Mouse (Mus musculus): ENCODE data around the gene Adam12. TPM values are rescaled to one million over a fixed set of nuclear protein-coding genes. Genes with fewer than 3 reads are reported as not detected.

Adam12 gene
- total and polyA plus RNA-seq, 2 experiments = 0.28 TPM

DNA sequence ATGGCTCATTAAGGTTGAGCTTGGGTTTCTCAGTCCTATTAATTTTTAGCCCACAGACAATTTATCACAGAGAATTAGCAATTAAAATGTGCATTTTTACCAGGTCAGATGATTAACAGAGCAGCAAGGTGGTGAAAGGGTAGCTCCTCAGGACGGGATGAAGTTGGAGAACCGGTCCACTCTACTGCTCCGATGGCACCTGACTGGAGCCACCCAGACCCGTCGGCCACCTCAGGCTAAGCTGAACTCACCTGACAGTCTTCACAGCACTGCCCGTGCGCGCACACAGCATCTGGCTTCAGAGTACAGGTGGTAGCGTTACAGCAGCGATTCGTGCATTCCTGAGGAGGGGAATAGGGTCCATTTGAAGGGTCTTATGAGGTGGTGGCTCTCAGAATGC lies 300.5 kb downstream of the Adam12 start:
- H3K27me3 ChIP-seq (ENCODE audit: control insufficient read depth, insufficient read depth, low read length) = no peaks in the 10 kb centered on the region
- H3K4me3 ChIP-seq (ENCODE audit: insufficient read depth, low read depth, low read length) = no peak overlapping the region
- H3K36me3 ChIP-seq (ENCODE audit: control insufficient read depth, insufficient read depth, low read length) = no peaks in the 10 kb centered on the region
- H3K79me2 ChIP-seq (ENCODE audit: control insufficient read depth, insufficient read depth, low read length) = no peaks in the 10 kb centered on the region
- no peak for DNase-seq (ENCODE audit: extremely low read depth, low read depth, low spot score)
- 93% methylated on average over 11 of the region's 11 CpGs for WGBS
- TF ChIP-seq CTCF (IDR thresholded peaks at IDR 0.05; ENCODE audit: low read depth, low read length) = no peak
- TF ChIP-seq POLR2A (IDR thresholded peaks at IDR 0.05; ENCODE audit: extremely low read depth, insufficient read depth, low read length) = no peak
- no peak overlapping the region for H3K9ac ChIP-seq (ENCODE audit: low read depth, low read length)
- no peak overlapping the region for H3K27ac ChIP-seq (replicated peaks; ENCODE audit: insufficient read depth, low read depth, low read length)
- no peaks in the 10 kb centered on the region for H3K4me1 ChIP-seq (ENCODE audit: control insufficient read depth, insufficient read depth, low read length)

DNA sequence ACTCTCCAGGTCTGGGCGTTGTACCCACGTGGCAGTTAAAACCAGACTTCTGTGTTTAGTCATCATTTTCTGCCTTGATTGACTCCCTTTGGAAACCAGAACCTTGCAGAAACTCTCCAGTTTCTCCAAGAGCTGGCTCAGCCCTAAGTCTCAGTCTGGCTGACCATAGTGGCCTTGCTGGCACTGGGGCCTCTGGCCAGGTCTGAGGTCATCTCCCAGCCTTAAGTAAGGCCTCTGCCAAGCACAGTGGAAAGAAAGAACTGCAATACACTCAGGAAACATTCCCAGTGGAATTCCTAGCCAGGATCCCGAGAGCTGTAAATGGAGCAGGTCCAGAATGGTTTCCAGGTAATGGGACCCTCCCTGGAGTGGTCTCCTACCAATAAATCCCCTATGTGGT lies 303.0 kb downstream of the Adam12 start:
- 86% methylated on average over 3 of the region's 3 CpGs for whole genome bisulfite sequencing

DNA sequence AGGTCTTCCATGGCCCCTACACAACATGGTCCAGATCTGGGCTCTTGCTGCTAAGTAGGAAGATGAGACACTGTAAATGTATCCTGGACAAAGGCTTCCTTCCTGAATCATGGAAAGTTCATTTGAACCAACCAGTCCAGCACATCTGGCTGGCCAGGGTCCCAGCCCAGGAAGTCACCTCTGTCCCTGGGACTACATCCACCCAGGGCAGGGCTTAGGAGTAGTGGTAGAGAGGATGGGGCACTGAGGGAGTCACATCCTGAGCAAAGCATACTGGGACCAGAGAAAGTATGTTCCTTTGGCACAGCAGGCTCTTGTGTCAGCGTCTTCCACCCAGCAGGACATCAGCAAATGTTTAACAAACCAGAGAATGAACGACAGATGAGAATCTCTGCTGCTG lies 306.2 kb downstream of the Adam12 start:
- Histone ChIP-seq H3K4me3 (ENCODE audit: insufficient read depth, low read depth, low read length) (no peak overlapping the region), H3K4me1 (ENCODE audit: control insufficient read depth, insufficient read depth, low read length) (no peaks in the 10 kb centered on the region), H3K9ac (ENCODE audit: low read depth, low read length) (no peak overlapping the region), H3K27me3 (ENCODE audit: control insufficient read depth, insufficient read depth, low read length) (no peaks in the 10 kb centered on the region), H3K79me2 (ENCODE audit: control insufficient read depth, insufficient read depth, low read length) (no peaks in the 10 kb centered on the region), H3K27ac (replicated peaks; ENCODE audit: insufficient read depth, low read depth, low read length) (no peak overlapping the region), H3K36me3 (ENCODE audit: control insufficient read depth, insufficient read depth, low read length) (no peaks in the 10 kb centered on the region)
- TF ChIP-seq POLR2A (IDR thresholded peaks at IDR 0.05; ENCODE audit: extremely low read depth, insufficient read depth, low read length) (no peak), CTCF (IDR thresholded peaks at IDR 0.05; ENCODE audit: low read depth, low read length) (no peak)
- DNase-seq (ENCODE audit: extremely low read depth, low read depth, low spot score) = no peak
- WGBS = 56% methylated on average over 2 of the region's 2 CpGs

More for the DNA sequence above, 303.0 kb downstream of the Adam12 start:
- Histone ChIP-seq H3K27me3 (ENCODE audit: control insufficient read depth, insufficient read depth, low read length) (no peaks in the 10 kb centered on the region), H3K36me3 (ENCODE audit: control insufficient read depth, insufficient read depth, low read length) (no peaks in the 10 kb centered on the region), H3K9ac (ENCODE audit: low read depth, low read length) (no peak overlapping the region), H3K79me2 (ENCODE audit: control insufficient read depth, insufficient read depth, low read length) (no peaks in the 10 kb centered on the region), H3K4me1 (ENCODE audit: control insufficient read depth, insufficient read depth, low read length) (no peaks in the 10 kb centered on the region), H3K4me3 (ENCODE audit: insufficient read depth, low read depth, low read length) (no peak overlapping the region), H3K27ac (replicated peaks; ENCODE audit: insufficient read depth, low read depth, low read length) (no peak overlapping the region)
- TF ChIP-seq POLR2A (IDR thresholded peaks at IDR 0.05; ENCODE audit: extremely low read depth, insufficient read depth, low read length) (no peak), CTCF (IDR thresholded peaks at IDR 0.05; ENCODE audit: low read depth, low read length) (no peak)
- DNase-seq (ENCODE audit: extremely low read depth, low read depth, low spot score) = no peak

DNA sequence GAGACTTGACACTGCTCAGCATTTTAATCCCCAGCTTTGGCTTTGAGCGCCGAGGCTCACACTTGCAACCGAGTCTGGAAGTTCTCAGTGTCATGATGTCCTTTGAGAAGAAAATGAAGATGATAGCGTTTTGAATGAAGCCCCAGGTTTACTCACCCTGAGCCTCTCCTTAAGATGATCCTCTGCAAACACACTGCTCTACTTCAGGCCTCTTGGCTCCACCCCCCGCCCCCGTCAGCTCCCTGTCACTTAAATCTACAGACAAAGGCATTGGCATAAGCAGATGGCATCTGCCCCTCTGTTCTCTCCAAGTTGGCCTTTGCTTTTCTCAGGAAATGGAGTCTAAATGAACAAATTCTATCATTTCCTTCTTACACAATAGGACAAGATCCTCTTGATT lies 308.0 kb downstream of the Adam12 start:
- Histone ChIP-seq H3K27me3 (ENCODE audit: control insufficient read depth, insufficient read depth, low read length) (no peaks in the 10 kb centered on the region), H3K27ac (replicated peaks; ENCODE audit: insufficient read depth, low read depth, low read length) (no peak overlapping the region), H3K4me3 (ENCODE audit: insufficient read depth, low read depth, low read length) (no peak overlapping the region), H3K4me1 (ENCODE audit: control insufficient read depth, insufficient read depth, low read length) (no peaks in the 10 kb centered on the region), H3K9ac (ENCODE audit: low read depth, low read length) (no peak overlapping the region), H3K36me3 (ENCODE audit: control insufficient read depth, insufficient read depth, low read length) (no peaks in the 10 kb centered on the region), H3K79me2 (ENCODE audit: control insufficient read depth, insufficient read depth, low read length) (no peaks in the 10 kb centered on the region)
- no peak for DNase-seq (ENCODE audit: extremely low read depth, low read depth, low spot score)
- TF ChIP-seq POLR2A (IDR thresholded peaks at IDR 0.05; ENCODE audit: extremely low read depth, insufficient read depth, low read length) (no peak), CTCF (IDR thresholded peaks at IDR 0.05; ENCODE audit: low read depth, low read length) (no peak)
- 43% methylated on average over 6 of the region's 6 CpGs for WGBS

DNA sequence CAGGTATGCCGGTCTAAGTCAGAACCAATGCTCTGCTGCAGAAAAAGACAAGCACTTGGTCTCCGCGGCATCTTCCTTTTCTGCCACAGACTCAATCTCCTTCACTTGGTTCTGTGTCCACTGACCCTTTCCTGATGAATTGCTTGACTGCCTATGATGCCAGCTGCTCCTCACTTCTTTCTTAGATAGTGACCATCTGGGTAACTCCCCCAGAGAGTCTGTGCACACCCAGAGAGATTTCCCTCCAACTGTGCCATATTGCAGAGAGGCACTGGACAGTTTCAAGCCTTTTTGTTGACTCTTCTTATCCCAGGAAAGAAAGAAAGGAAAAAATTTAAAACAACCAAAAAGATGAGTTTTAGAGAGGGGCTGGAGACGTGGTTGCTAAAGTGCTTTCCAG lies 310.7 kb downstream of the Adam12 start:
- H3K36me3 ChIP-seq (ENCODE audit: control insufficient read depth, insufficient read depth, low read length) = no peaks in the 10 kb centered on the region
- no peak overlapping the region for H3K27ac ChIP-seq (replicated peaks; ENCODE audit: insufficient read depth, low read depth, low read length)
- H3K4me1 ChIP-seq (ENCODE audit: control insufficient read depth, insufficient read depth, low read length) = no peaks in the 10 kb centered on the region
- DNase-seq (ENCODE audit: extremely low read depth, low read depth, low spot score) = no peak
- 93% methylated on average over 4 of the region's 4 CpGs for whole genome bisulfite sequencing
- no peak overlapping the region for H3K9ac ChIP-seq (ENCODE audit: low read depth, low read length)
- H3K4me3 ChIP-seq (ENCODE audit: insufficient read depth, low read depth, low read length) = no peak overlapping the region
- H3K27me3 ChIP-seq (ENCODE audit: control insufficient read depth, insufficient read depth, low read length) = no peaks in the 10 kb centered on the region
- no peak for TF ChIP-seq POLR2A (IDR thresholded peaks at IDR 0.05; ENCODE audit: extremely low read depth, insufficient read depth, low read length)
- no peak for TF ChIP-seq CTCF (IDR thresholded peaks at IDR 0.05; ENCODE audit: low read depth, low read length)
- no peaks in the 10 kb centered on the region for H3K79me2 ChIP-seq (ENCODE audit: control insufficient read depth, insufficient read depth, low read length)

DNA sequence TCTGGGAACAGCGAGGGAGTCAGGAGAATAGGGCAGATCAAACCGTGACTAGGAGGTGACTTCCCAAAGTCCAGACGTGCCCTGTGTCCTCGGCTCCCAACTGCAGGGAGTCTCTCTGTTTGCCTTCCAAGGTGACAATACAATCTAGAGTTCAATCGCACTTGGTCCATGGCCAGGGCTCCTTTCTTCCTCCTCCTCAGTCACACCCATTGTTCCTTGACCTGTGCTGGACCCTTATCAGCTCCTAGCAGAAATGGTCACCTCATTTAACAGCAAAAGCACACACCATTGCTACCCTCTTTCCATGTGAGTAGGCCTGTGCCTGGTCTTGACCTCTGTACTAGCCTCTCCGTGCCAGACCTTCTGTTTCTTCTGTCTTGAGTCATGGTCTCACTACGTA lies 311.2 kb downstream of the Adam12 start:
- Histone ChIP-seq H3K27ac (replicated peaks; ENCODE audit: insufficient read depth, low read depth, low read length) (no peak overlapping the region), H3K4me3 (ENCODE audit: insufficient read depth, low read depth, low read length) (no peak overlapping the region), H3K79me2 (ENCODE audit: control insufficient read depth, insufficient read depth, low read length) (no peaks in the 10 kb centered on the region), H3K9ac (ENCODE audit: low read depth, low read length) (no peak overlapping the region), H3K27me3 (ENCODE audit: control insufficient read depth, insufficient read depth, low read length) (no peaks in the 10 kb centered on the region), H3K36me3 (ENCODE audit: control insufficient read depth, insufficient read depth, low read length) (no peaks in the 10 kb centered on the region), H3K4me1 (ENCODE audit: control insufficient read depth, insufficient read depth, low read length) (no peaks in the 10 kb centered on the region)
- no peak for TF ChIP-seq CTCF (IDR thresholded peaks at IDR 0.05; ENCODE audit: low read depth, low read length)
- WGBS = 59% methylated on average over 7 of the region's 7 CpGs
- DNase-seq (ENCODE audit: extremely low read depth, low read depth, low spot score) = no peak
